In the genomic region with DNA sequence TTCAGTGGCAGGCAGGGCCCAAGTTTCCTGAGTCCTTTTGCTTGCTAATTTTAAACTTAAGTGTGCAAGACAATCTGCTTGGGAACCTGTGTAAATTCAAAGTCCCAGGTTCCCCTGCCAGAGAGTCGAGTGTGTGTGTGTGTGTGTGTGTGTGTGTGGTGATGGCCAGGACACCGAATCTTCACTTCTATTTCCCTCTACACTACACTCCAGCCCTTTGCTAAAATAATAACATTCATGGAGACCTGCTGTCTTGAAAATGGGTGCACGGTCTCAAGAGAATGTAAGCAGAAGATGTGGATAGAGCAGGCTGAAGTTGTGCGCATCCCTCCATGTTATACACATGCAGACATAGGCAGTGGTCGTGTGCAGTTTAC, we compare ENCODE assay signal across 7 mouse cellular contexts. TPM values are rescaled to one million over a fixed set of nuclear protein-coding genes. Genes with fewer than 3 reads are reported as not detected.
DNase-seq lines count a peak whose midpoint lies in the region; ATAC-seq and TF ChIP-seq lines count a peak whose summit lies in the region.

No protein-coding gene starts in this region.

- peaks cover 4% of the 10 kb centered on the region; the same call in 1 of the 2 replicates for H3K4me1 ChIP-seq in spleen, adult 2 months (ENCODE audit: control insufficient read depth, insufficient read depth, insufficient read length)
- H3K4me1 ChIP-seq in embryonic facial prominence, embryonic 14.5 days (ENCODE audit: control insufficient read depth, insufficient read depth, low read length): peaks cover 11% of the 10 kb centered on the region; the same call in 1 of the 2 replicates
- peaks cover 25% of the 10 kb centered on the region for H3K4me1 ChIP-seq in neural tube, embryonic 15.5 days

- no peaks in the 10 kb centered on the region for H3K9me3 ChIP-seq in embryonic facial prominence, embryonic 14.5 days (ENCODE audit: control insufficient read depth, low read length)
- H3K9me3 ChIP-seq in neural tube, embryonic 15.5 days (replicated peaks): no peaks in the 10 kb centered on the region

- peaks cover 3% of the 10 kb centered on the region for H3K36me3 ChIP-seq in spleen, adult 2 months (ENCODE audit: control insufficient read depth, insufficient read depth, low read length)
- H3K36me3 ChIP-seq in embryonic facial prominence, embryonic 14.5 days (ENCODE audit: control insufficient read depth, insufficient read depth, low read length): peaks cover 15% of the 10 kb centered on the region
- H3K36me3 ChIP-seq in neural tube, embryonic 15.5 days: peaks cover 11% of the 10 kb centered on the region

- H3K4me2 ChIP-seq in embryonic facial prominence, embryonic 14.5 days (ENCODE audit: low read depth, low read length): peak overlapping the region; percentile 80
- peak overlapping the region; percentile 73 for H3K4me2 ChIP-seq in neural tube, embryonic 15.5 days

- 48% methylated on average over 5 of the region's 5 CpGs for WGBS in spleen, adult 2 months
- WGBS in embryonic facial prominence, embryonic 14.5 days: 29% methylated on average over 5 of the region's 5 CpGs
- 39% methylated on average over 5 of the region's 5 CpGs for WGBS in neural tube, embryonic 15.5 days

- TF ChIP-seq CTCF in spleen, adult 2 months (IDR thresholded peaks at IDR 0.05; ENCODE audit: extremely low read depth, insufficient read depth, insufficient read length, insufficient replicate concordance): no peak

- TF ChIP-seq POLR2A in spleen, adult 2 months (IDR thresholded peaks at IDR 0.05; ENCODE audit: low read depth, low read length): no peak

- H3K9ac ChIP-seq in embryonic facial prominence, embryonic 14.5 days (ENCODE audit: low read depth, low read length): peak overlapping the region; percentile 94
- H3K9ac ChIP-seq in neural tube, embryonic 15.5 days (replicated peaks): peak overlapping the region; percentile 90

- H3K27ac ChIP-seq in spleen, adult 2 months (ENCODE audit: insufficient read depth, low read length): no peak overlapping the region
- peak overlapping the region; percentile 82 for H3K27ac ChIP-seq in embryonic facial prominence, embryonic 14.5 days (replicated peaks; ENCODE audit: low read depth, low read length)
- peak overlapping the region; percentile 92 for H3K27ac ChIP-seq in neural tube, embryonic 15.5 days (replicated peaks)

- no peak for ATAC-seq in embryonic facial prominence, embryonic 14.5 days (ENCODE audit: low read depth)
- ATAC-seq in neural tube, embryonic 15.5 days (ENCODE audit: low FRiP score): peak; percentile 11; the same call in 1 of the 2 replicates

- DNase-seq in spleen, adult 2 months (ENCODE audit: low read depth in 1 of 2, low spot score in 2 of 2): no peak
- no peak for DNase-seq in spleen, adult 18-20 months
- no peak for DNase-seq in embryonic facial prominence, embryonic 14.5 days (ENCODE audit: low spot score)
- DNase-seq in kidney, postnatal 10 days: peak; percentile 41
- no peak for DNase-seq in ovary, adult 18-20 months (ENCODE audit: low spot score)
- no peak for DNase-seq in thymus, postnatal 10 days (ENCODE audit: low spot score in 2 of 2)

- no peaks in the 10 kb centered on the region for H3K27me3 ChIP-seq in spleen, adult 2 months (ENCODE audit: control insufficient read depth, insufficient read depth, low read length)
- H3K27me3 ChIP-seq in embryonic facial prominence, embryonic 14.5 days (replicated peaks; ENCODE audit: control insufficient read depth, insufficient read depth, low read length): no peaks in the 10 kb centered on the region
- H3K27me3 ChIP-seq in neural tube, embryonic 15.5 days (replicated peaks): no peaks in the 10 kb centered on the region

- H3K4me3 ChIP-seq in spleen, adult 2 months (ENCODE audit: extremely low read depth, insufficient read depth, insufficient read length): peak overlapping the region; percentile 63
- H3K4me3 ChIP-seq in embryonic facial prominence, embryonic 14.5 days (ENCODE audit: low read depth, low read length): peak overlapping the region; percentile 77
- H3K4me3 ChIP-seq in neural tube, embryonic 15.5 days (replicated peaks): peak overlapping the region; percentile 76

RNA-seq across cellular contexts. Expression of gene Bphl, which starts 0.6 kb away (rescaled TPM):
- polyA plus RNA-seq in spleen, adult 2 months (2012; rRNA removed): 9.7 and 10.1 TPM in 2 replicates
- polyA plus RNA-seq in embryonic facial prominence, embryonic 14.5 days (2014; fragmentation: Nextera tagmentation; extraction: Ambion mirVana): 47.2 and 52.6 TPM in 2 replicates
- polyA plus RNA-seq in neural tube, embryonic 15.5 days (2015; fragmentation: Nextera tagmentation; extraction: Ambion mirVana): 40.7 and 44.9 TPM in 2 replicates

RNA-seq across cellular contexts. Expression of gene Serpinb6a, which starts 35.5 kb away (rescaled TPM):
- 32.6 and 36.3 TPM in 2 replicates for polyA plus RNA-seq in spleen, adult 2 months (2012; rRNA removed)
- polyA plus RNA-seq in embryonic facial prominence, embryonic 14.5 days (2014; fragmentation: Nextera tagmentation; extraction: Ambion mirVana): 83.5 and 86.4 TPM in 2 replicates
- polyA plus RNA-seq in neural tube, embryonic 15.5 days (2015; fragmentation: Nextera tagmentation; extraction: Ambion mirVana): 46.0 and 50.9 TPM in 2 replicates

RNA-seq across cellular contexts. Expression of gene Ripk1, which starts 35.9 kb away (rescaled TPM):
- 6.5 and 11.4 TPM in 2 replicates for polyA plus RNA-seq in spleen, adult 2 months (2012; rRNA removed)
- polyA plus RNA-seq in embryonic facial prominence, embryonic 14.5 days (2014; fragmentation: Nextera tagmentation; extraction: Ambion mirVana): 18.1 and 18.8 TPM in 2 replicates
- polyA plus RNA-seq in neural tube, embryonic 15.5 days (2015; fragmentation: Nextera tagmentation; extraction: Ambion mirVana): 6.7 and 8.9 TPM in 2 replicates

RNA-seq across cellular contexts. Expression of gene Tubb2a, which starts 39.8 kb away (rescaled TPM):
- 89.5 and 113 TPM in 2 replicates for polyA plus RNA-seq in spleen, adult 2 months (2012; rRNA removed)
- polyA plus RNA-seq in embryonic facial prominence, embryonic 14.5 days (2014; fragmentation: Nextera tagmentation; extraction: Ambion mirVana): 268 and 303 TPM in 2 replicates
- polyA plus RNA-seq in neural tube, embryonic 15.5 days (2015; fragmentation: Nextera tagmentation; extraction: Ambion mirVana): 2,701 and 3,281 TPM in 2 replicates
